Mouse (Mus musculus) megakaryocyte, embryonic 14.5 days (primary cell): ENCODE measurements around the gene Olfr883.

ENCODE experiments used
- FLI1 ChIP-seq: IDR thresholded peaks from 2 replicates; pipeline ENCODE4 v1.6.1; 2012; ENCODE audit warnings: low read length, inconsistent platforms, mixed read lengths
- GATA1 ChIP-seq: IDR thresholded peaks from 3 replicates; pipeline ENCODE4 v1.6.1; 2012; ENCODE audit warnings: mixed read lengths, low read length, inconsistent platforms, borderline replicate concordance

- TF ChIP-seq GATA1 = no peak
- TF ChIP-seq FLI1 = no peak
Measured at GRCm38 (mm10) chr9:38000021-38000420, 25.6 kb upstream of the Olfr883 start.
